In genomic region chr6:139789479-139789878, GRCm38 (mm10) we compare ENCODE assay signal across 24 mouse cellular contexts.
"Had no signal": no experiment of that assay in that cellular context is flagged by ENCODE, and none has a peak within 500 bp of the region (broad histone marks: within the 10 kb centered on the region; RNA-seq: fewer than 3 reads in every experiment).

No protein-coding gene starts in this region.

- DNase-seq: kidney, adult 11 months; kidney, adult 8-10 months; kidney, postnatal 25 days; layer of hippocampus, adult 9-11 months; liver; lung, adult 18-20 months; lung, postnatal 14 days; retina, postnatal 1 day; right cerebral cortex, postnatal 25 days; spleen, adult 18-20 months; thymus, adult 18-20 months; thymus, postnatal 36 days had no signal

- H3K27me3 ChIP-seq: intestine, embryonic 15.5 days; limb, embryonic 12.5 days; liver, embryonic 12.5 days; liver, embryonic 15.5 days; megakaryocyte, embryonic 14.5 days; midbrain, embryonic 13.5 days; neural tube, embryonic 13.5 days had no signal

- H3K4me1 ChIP-seq: intestine, embryonic 15.5 days; limb, embryonic 12.5 days; liver, embryonic 12.5 days; liver, embryonic 15.5 days; megakaryocyte, embryonic 14.5 days; midbrain, embryonic 10.5 days; midbrain, embryonic 13.5 days; neural tube, embryonic 13.5 days had no signal

- H3K27ac ChIP-seq: intestine, embryonic 15.5 days; layer of hippocampus, adult 2 months; left cerebral cortex, adult 2 months; limb, embryonic 12.5 days; liver, embryonic 12.5 days; liver, embryonic 15.5 days; midbrain, embryonic 10.5 days; midbrain, embryonic 13.5 days; neural tube, embryonic 13.5 days had no signal

- H3K9ac ChIP-seq: intestine, embryonic 15.5 days; limb, embryonic 12.5 days; liver, embryonic 12.5 days; liver, embryonic 15.5 days; midbrain, embryonic 13.5 days; neural tube, embryonic 13.5 days had no signal

- H3K9me3 ChIP-seq: intestine, embryonic 15.5 days; limb, embryonic 12.5 days; liver, embryonic 12.5 days; liver, embryonic 15.5 days; midbrain, embryonic 10.5 days; midbrain, embryonic 13.5 days; neural tube, embryonic 13.5 days had no signal

- H3K36me3 ChIP-seq: intestine, embryonic 15.5 days; limb, embryonic 12.5 days; liver, embryonic 12.5 days; liver, embryonic 15.5 days; midbrain, embryonic 10.5 days; midbrain, embryonic 13.5 days; neural tube, embryonic 13.5 days had no signal

- H3K4me2 ChIP-seq: intestine, embryonic 15.5 days; limb, embryonic 12.5 days; liver, embryonic 12.5 days; liver, embryonic 15.5 days; midbrain, embryonic 13.5 days; neural tube, embryonic 13.5 days had no signal

- H3K4me3 ChIP-seq: intestine, embryonic 15.5 days; layer of hippocampus, adult 2 months; left cerebral cortex, adult 2 months; limb, embryonic 12.5 days; liver, embryonic 12.5 days; liver, embryonic 15.5 days; megakaryocyte, embryonic 14.5 days; midbrain, embryonic 10.5 days; midbrain, embryonic 13.5 days; myocyte; neural tube, embryonic 13.5 days had no signal

- ATAC-seq: intestine, embryonic 15.5 days; liver, embryonic 12.5 days; midbrain, embryonic 13.5 days; midbrain, embryonic 16.5 days had no signal
